Mouse (Mus musculus) kidney, adult 18-20 months (tissue): Measurements from ENCODE around the gene Cd44.

Source experiments
- DNase-seq: peaks from one replicate; pipeline ENCODE4 v3.0.0; 2021

The Cd44 gene

DNA sequence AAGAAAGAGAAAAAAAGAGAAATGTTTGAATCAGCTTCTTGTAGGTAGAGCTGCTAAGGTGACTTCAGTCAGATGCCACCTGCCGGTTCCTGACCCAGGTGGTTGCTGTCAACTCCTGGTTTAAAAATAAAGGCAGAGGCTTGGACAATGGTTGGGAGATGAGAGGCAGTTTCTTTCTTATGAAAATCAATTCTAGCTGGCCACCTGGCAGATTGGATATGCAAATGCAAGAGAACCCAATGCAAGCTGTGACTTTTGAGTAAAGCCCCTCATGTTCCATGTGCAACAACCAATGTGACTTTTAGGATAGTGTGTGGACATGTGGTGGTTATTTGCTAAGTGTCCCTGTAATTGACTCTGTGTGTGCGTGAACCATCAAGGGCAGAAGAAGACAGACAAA, 33.0 kb downstream of the Cd44 start:
- DNase-seq: no peak

DNA sequence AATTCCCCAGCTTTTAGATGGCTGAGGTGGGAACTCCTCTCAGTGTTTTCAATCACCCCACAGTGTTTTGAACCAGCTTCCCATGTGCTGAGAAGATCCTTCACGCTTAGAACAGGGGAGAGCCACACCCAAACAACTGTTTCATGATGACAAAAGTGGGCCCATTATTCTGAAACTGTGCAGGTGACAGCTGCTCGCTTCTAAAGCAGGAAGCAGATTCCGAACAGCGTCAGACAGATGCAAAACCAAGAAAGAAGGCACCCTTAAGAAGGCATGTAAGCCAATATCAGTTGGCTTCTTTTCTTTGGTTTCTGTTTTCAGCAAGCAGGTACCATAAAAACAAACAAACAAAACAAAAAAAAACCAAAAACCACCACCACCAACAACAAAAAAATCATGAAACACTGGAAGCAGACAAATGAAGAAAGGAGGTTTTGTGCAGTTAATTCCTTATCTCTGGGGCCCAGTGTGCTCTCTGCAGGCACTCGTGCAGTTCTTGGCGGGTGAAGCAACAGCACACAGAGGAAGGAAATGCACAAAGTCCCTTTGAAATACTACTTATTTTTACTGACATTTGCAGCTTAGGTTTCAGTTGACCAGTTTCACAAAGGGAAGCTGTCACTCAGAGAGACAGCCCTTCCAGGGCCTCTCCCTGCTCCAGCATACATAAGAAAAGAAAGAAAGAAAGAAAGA, 33.9 kb downstream of the Cd44 start:
- no peak for DNase-seq

DNA sequence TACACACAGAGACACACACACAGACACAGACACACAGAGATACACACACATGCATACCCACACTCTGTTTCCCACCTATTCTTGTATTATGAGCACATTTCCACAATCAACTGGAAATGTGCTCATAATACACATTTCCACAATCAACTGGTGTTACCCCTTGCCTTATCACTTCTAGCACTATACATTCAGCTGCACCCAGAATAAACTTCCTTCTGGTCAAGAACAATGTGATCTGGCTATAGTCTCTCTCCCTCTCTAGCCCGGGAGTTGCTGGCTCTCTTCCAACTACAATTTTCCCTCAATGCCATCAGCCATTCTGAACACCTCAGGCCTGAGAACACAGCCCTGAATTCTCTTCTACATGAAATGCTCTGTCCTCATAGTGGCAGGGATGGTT, 34.9 kb downstream of the Cd44 start:
- no peak for DNase-seq

DNA sequence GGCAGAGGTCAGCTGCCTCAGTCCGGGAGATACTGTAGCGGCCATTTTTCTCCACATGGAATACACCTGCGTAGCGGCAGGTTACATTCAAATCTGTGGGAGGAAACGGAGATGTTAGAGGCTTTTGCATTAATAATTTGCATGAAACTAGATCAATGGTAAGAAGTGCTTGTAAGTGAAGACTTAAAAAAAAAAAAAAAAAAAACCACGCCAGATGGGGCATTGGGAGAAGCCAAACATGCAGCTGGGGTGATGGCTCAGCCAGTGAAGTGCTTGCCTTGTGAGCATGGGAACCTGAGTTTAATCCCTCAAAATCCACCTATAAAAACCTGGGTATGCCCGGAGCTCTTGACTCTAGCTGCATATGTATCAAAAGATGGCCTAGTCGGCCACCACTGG, 36.1 kb downstream of the Cd44 start:
- no peak for DNase-seq

GRCm38 (mm10) chr2:102864695-102865353, 36.6 kb downstream of the Cd44 start:
- DNase-seq: no peak

DNA sequence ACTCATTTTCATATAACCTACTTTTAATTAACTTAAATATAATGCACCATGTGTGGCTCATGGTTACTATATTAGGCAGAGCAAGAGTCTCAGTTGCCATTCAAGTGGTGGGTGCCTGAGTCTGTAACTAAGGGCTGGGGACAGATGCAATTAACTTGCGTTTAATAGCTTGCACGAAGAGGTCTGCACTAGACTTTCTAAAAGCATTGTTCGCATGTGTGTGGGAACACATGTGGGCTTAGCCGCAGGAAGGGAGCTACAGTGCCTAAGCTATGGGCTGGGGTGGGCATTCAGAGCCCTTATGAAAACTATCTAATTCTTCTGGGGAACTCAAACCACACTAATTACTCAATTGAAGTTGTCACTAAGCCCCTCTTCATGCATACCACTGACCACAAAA, 37.4 kb downstream of the Cd44 start:
- DNase-seq: no peak

DNA sequence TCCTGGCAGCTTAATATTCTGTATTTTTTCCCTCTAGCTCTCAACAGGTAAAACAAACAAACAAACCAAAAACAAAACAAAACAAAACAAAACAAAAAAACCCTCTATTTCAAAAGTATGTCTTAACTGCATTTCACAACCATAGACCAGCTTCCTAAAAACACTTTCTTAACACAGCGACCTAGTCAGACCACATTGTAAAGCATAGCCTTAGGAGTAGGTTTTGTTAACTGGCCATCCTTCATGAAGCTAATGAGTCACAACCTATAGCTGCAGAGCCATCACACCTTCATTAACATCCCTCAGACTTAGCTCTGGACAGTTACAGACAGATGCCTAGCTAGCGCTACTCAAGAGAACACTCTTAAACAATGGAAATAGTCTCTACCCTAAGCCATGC, 37.9 kb downstream of the Cd44 start:
- no peak for DNase-seq

- no peak for DNase-seq
Observed at GRCm38 (mm10) chr2:102862706-102863105, 38.8 kb downstream of the Cd44 start.

DNA sequence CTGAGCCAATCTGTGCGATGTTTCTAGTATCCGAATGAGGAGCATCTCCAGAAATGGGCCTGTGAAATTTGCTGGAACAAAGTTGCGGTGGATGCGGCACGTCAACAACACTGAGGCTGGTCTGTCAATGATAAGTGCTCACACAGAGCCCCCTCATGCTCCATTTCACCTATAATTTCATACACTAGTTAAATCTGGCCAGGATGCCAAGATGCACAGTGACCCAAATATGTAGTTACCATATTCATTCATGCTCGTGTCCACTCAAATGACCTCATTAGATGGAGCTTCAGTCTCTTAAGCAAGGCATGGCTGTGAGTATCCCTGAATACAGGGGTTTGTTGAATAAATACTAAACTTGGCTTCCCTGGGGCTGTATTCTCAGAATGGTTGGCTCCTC, 43.2 kb downstream of the Cd44 start:
- DNase-seq: no peak

DNA sequence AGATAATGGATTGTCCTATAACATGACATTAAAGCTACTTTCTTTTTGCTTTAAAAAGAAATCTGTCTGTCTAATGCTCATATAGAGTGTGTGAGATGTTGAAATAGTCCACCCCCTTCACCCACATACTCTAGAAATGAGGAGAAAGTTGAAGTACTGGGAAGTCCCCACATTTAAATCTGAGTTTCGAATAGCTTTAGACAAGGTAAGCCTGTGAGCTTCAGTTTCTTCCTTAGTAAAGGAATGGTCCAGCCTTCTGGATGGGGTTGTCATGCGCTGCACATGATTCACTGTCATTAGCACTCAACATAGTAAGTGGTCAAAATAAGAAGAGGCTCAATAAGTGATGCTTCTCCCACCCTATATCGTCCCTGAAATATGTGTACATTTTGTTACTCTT, 48.2 kb downstream of the Cd44 start:
- DNase-seq: no peak

GRCm38 (mm10) chr2:102851936-102852477, 49.5 kb downstream of the Cd44 start:
- no peak for DNase-seq

DNA sequence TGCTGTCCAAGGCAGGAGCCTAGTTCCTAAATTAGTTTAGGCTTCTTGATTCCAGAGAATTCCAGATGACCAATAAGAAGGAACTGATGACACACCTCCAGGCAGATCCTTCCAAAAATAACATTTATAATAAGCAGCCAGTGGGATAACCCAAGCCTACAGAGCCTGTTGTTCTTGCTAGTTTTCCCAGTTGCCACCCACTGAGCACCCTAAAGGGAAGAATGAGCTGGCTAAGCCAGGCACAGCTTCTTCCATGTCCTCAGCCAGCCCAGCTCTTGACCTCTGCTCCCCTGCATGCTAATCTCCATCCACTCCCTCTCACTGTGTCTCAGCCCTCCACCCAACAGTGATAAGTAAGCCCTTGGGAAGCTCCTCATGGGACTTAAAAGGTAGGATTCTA, 51.4 kb downstream of the Cd44 start:
- no peak for DNase-seq

DNA sequence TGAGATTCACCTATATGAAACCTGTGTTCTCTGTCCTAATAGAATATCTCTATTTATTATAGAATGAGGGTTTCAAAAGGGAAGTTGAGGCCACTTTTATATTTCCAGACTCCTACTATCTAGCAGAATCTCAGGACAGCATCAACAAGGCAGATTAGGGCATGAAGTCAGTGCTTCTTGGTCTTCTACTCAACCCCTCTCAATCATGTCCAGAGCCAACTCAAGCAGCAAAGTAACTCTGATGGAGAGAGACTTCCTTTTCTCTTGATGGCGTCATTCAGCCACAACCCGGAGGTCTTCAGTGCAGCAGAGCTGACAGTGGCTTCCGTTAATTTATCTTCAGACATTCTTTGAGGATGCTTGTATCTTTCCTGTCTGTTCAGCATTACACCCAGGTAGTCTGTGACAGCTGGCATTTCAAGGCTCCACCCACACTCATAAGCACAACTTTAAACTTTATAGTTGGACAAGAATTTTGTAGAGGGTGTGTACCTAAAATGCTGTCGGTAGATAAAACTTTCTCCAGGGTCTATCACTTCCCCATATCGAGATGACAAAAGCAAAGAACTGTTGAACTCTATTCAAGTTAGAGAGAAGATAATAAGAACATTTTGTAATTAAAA, 52.5 kb downstream of the Cd44 start:
- DNase-seq: no peak

GRCm38 (mm10) chr2:102841231-102841630, 60.2 kb downstream of the Cd44 start:
- DNase-seq: no peak

DNA sequence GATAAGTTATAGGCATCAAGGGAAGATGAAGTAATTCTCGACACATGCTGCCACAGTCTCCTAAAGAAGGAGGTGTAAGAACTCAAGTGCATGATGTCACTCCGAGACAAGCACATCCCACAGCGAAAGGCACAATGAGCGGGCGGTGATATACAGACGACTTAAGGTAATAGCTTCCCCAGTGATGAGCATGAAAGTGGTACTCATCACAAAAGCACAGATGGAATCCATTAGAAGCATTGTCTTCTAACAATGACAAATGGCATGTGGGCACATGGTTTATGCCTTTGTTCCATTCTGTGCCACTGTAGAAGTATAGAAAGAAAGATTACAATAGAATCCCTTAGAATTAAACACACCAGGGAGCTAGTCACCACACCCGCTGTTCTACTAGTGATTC, 63.3 kb downstream of the Cd44 start:
- no peak for DNase-seq

DNA sequence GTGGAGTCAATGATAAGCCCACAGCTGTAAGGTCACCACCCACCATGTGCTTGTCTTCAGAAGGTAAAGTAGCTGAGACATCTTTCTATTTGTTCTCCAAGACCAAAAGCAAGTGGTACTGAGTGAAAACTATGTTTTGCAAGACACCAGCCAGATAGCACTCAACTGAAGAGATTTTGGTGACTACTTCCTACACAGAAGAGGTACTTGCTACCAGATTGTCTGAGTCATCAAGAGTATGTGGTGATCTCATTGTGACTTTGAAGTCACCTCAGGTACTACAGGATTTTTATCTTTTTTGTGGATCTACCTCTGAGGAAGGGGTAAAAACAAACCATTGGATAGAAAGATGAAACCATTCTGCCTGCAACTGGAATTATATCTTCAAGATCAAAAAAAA, 69.9 kb downstream of the Cd44 start:
- DNase-seq: no peak

DNA sequence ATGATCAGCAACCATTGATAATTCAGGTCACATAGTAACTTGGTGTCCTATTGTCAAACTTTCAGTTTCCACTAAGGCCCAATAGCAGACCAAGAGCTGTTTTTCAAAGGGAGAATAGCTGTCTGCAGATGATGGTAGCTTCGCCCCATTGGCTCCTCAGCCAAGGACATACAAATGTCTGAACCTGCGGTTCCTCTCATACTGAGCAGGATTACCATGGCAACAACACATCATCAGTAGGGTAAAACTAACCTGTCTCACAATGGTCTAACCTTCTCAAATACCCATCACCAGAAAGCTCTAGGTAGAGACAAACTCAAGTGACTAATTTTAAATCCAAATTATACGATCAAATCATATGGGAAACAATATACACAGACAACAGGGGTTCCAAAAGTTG, 72.3 kb downstream of the Cd44 start:
- peak; percentile 55 for DNase-seq

DNA sequence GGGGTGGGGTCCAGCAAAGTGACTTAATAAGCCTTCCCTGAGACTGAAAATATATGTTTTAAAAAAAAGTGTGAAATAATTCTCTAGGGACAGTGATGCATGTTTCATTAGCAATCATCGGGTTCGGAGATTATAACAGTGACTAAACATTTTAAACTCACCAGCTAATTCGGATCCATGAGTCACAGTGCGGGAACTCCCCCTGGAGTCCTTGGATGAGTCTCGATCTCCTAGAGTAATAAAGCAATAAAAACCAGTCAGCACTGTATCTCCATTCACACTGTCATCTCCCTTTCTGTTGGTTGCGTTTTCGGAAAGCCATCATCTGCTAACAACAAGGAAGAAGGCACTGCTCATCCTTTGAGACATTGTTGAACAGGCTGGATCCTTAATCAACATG, 73.1 kb downstream of the Cd44 start:
- no peak for DNase-seq

DNA sequence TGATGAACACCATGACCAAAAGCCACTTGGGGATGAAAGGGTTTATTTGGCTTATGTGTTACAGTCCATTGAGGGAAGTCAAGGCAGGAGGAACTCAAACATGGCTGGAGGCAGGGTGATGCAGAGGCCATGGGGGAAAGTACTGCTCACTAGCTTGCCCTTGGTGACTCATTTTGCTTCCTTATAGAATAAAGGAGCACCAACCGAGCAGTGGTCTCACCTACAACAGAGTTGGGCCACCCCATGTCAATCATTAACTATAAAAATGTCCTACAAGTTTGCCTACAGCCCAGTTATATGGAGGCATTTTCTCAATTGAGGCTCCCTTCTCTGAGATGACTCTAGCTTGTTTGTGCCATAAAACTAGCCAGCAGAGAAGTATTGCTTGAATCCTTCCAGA, 73.6 kb downstream of the Cd44 start:
- DNase-seq: no peak

DNA sequence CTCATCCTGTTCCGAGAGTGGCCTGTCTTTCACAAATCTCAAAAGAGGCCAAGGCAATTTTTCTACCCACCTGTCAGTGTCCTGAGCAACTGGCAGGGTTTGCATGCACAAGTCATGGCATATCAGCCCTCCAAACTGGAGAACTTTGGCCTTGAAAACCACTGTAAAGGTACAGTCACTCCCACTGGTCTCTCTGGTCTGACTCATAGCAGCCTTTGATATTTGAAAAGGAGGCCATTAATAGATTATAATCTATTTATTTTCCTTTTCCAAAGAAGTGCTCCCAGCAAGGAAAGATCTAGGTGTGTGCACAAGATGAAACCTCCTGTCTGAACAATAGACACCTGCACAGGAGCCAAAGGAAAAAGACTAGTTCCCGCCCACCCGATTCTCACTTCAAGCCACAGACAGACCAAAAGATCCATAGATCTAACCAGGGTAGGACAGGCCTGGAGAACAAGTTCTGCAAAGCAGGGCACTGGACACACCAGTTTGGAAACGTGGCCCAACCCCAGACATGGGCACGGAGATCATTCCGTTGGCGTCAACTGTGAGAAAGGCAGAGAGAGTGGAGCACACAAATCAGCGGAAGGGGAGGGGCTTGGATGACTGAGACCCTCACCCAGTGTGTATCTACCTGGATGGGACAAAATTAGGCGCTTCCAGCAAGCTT, 75.4 kb downstream of the Cd44 start:
- no peak for DNase-seq

DNA sequence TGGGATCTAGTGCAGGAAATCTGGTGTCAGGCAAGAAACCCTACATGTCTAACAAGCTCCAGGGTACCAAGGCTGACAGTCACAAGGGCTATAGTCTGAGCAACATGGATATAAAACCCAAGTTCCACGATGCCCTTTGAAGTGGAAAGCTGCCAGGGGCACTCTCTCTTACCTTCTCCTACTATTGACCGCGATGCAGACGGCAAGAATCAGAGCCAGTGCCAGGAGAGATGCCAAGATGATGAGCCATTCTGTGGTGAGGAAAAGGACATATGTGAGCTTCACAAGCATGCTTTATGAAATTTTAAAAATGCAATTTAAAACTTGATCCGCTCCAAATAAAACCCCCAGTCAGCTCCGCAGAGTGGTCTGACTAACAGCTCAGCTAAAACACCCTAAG, 79.4 kb downstream of the Cd44 start:
- DNase-seq: no peak

- DNase-seq: no peak
Observed at GRCm38 (mm10) chr2:102820790-102821189, 80.7 kb downstream of the Cd44 start.

DNA sequence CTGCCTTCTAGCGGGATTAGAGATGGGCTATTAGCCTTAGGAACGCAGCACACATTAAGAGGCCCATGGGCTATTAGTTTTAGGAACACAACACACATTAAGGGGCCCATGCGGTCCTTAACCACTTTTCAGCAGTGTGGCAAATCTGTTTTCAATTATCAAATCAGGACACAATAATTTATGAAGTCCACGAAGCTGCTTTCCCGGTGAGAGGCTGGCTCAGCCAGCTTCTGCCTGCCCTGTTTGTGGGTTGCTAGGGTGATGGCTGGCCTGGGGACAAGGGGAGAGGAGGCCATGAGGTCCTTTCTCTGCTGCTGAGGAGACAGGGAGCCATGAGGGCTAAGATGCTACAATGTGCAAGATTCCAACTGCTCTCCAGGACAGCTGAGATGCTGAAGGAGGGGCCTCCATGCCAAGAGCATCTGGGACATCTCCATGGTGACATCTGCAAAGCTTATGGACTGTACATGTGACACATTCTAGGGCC, 81.2 kb downstream of the Cd44 start:
- no peak for DNase-seq
